Mouse (Mus musculus) heart, postnatal 36 days (tissue): ENCODE measurements around the gene Stx1b. TPM values are rescaled to one million over a fixed set of nuclear protein-coding genes. Genes with fewer than 3 reads are reported as not detected.
A peak's percentile ranks its signal among the peaks of the same experiment; 100 is the strongest.
"Not testable (repeated sequence)": the region's sequence is repeated elsewhere in the genome, so short reads cannot be mapped to it uniquely, and the experiment has no call there.

Experiments
- DNase-seq, 2 experiments: peaks; one replicate each; pipeline ENCODE4 v3.0.0; 2021 to 2022
- intact Hi-C: fragments of 180-260 bp; cut with DNase I; formaldehyde crosslinking; loops from one replicate; pipeline ENCODE4 v1.15.1; 2025
- total RNA-seq, 2 experiments: library from RNA; stranded (reverse); gene quantifications; 2 replicates each; pipeline ENCODE4 v1.2.3; 2021

Gene Stx1b
- 1 to 10 TPM in 1 of 2 experiments, under 1 TPM in 1; 0.53 to 1.1 TPM for total RNA-seq

DNA sequence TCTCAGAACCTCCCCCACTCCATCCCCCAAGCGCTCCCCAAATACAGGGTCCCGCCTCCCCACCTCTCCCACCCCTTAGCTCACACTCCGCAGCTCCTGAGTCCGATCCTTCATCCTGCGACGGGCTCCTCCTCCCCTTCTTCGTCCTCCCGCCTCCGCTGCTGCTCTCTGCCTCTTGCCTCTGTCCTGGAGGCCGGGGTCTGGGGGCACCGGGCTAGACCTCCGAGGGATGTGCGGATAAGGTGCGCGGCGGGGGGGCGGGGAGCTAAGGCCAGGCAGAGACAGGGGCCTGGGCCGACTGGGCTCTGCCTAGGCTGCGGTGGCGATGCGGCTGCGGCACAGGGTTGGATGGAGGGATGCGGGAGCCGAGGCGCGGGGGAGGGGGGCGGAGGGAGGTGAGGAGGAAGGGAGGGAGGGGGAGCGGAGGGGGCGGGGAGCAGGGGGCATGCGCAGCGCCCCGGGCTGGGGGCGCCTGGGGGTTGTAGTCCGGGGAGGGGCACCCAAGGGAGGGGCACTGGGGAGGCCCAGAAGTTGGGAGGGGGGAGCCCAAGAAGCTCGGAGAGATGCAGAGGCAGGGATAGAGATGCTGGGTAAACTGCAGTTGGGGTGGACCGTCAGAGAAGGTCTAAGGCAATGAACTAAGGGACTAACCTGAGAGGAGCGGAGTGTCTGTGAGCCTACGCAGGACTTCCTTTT is at the start of gene Stx1b, which contains the start of gene Stx4a:
Stx1b (minus strand) TSS at position 374 of the 696 bp plus-strand sequence.
Stx4a (plus strand) TSS at position 119 of the 696 bp plus-strand sequence.
- intact Hi-C loops = no loop called here
- no peak for DNase-seq

DNA sequence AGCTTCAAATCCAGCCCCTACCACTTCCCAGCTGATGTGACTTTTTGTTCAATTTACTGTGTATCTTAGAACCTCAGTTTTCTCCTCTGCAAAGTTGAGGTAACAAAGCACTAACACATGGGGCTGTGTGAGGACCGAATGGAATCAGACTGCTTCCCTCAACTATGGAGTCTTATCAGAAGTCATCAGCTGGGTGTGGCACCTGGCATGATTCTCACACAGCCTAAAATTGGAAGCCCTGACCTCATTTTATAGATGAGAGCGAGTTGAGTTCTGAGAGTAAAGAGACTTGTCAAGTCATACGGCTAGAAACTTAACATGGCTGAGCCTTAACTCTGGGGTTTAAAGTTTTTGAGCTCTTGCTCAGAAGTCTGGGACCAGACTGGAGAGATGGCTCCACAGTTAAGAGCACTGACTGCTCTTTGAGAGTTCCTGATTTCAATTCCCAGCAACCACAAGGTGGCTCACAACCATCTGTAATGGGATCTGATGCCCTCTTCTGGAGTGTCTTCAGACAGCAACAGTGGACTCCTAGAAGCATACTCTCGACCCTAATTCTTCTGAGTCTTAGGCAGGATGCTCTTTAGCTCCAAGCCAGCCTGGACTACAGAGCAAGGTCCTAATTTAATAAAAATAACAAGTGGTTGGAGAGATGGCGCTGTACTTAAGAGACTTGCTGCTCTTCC is 45.9 kb upstream of the Stx1b start:
- intact Hi-C loops = no loop called here
- no peak for DNase-seq

DNA sequence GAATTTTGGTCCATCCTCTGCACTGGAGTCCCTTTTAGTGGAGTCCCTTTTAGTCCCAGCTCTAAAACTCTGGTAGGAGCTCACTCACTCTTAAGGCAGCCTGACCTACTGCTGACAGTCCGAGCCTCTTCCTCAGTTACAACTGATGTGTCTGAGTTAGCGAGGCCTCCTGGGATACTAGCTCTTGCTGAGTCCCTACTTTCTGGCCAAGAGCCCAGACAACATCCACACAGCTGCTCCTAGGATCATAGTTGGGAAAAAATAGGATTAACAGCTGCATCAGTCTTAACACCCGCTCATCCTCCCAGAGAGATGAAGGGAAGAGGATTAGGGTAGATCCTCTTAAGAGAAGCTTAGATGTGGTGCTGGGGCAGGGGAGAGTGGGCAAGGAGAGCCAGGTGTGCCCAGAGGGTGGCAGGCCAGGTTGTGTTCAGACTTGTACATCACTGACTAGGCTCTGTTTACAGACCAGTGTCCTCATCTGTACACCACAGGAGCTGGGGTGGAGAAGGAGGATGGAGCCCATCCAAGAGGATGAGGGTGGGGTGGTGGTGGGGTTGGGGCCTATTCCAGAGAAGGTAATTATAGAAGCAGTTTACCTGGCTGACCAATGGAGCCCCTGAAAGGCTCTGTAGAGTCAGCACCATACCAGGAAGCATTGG is 44.9 kb upstream of the Stx1b start:
- no peak for DNase-seq

DNA sequence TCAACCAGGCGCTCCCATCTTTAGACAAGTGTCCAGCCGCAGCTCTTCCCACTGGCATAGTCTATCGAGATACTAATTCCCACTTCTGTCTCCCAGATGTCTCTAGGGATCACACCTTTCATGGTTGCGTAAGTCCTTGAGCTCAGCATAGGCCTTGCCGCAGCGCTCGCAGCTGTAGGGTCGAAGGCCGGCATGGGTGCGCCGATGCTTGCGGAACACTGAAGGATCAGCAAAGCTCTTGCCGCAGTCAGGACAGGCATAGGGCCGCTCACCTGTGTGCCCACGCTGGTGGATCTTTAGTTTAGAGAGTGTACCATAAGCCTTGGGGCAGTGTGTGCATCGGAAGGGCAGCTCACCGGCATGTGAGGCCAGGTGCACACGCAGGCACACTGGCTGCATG is 43.3 kb upstream of the Stx1b start:
- DNase-seq = no peak
- intact Hi-C loops = no loop called here

More for the DNA sequence above, 44.9 kb upstream of the Stx1b start:
- intact Hi-C loops = no loop called here

DNA sequence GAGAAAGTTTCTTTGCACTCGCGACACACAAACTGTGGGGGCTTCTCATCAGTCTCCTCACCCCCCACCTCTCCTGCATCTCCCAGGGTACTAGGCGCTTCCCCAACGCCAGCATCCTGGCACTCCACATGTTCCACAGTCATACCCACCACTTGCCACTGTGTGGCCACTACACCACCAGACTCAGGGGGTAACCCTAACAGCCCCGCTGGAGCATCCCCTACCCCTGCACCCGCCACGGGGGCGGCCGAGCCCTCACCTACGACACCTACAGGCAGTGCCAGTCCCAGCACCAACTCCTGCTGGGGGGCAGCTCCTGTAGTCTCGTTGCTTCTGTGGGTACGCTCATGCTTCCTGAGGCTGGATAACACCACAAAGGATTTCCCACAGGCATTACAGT is 42.1 kb upstream of the Stx1b start:
- no peak for DNase-seq
- intact Hi-C loops = no loop called here

DNA sequence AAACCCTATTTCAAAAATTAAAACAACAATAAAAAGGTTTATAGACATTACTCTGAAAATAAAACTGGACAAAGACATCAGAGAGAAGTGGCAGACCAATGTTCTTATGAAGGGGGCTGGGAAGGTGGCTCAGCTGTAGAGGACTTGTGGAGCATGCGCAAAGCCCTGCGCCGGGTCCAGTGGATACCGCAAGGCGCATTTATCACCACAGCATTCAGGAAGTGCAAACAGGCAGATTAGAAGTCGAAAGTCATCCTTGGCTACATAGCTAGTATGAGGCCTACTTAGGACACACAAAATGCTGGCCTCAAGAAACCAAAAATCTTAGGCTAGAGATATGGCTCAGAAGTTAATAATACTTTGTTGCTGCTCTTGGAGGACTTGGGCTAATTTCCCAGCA is 33.9 kb upstream of the Stx1b start:
- no peak for DNase-seq
- intact Hi-C loops = no loop called here

DNA sequence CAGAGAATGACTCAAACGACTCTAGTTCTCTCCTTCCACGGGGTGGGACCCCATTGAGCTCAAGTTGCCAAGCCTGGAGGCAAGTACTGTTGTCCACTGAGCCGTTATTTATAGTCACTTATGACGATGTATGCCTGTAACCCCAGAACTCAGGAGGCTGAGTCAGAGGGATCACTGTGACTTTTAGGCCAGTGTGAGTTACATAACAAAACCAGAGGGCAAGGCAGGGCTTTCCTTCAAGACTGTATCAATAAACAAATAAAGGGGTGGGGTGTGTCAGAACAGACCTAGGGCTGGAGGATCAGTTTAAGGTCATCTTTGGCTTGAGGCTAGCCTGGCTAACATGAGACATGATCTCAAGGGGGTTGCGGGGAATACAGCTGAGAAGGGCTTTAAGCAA is 26.6 kb upstream of the Stx1b start:
- intact Hi-C loops = no loop called here
- peak in 1 of 2 experiments; percentile 19 for DNase-seq

DNA sequence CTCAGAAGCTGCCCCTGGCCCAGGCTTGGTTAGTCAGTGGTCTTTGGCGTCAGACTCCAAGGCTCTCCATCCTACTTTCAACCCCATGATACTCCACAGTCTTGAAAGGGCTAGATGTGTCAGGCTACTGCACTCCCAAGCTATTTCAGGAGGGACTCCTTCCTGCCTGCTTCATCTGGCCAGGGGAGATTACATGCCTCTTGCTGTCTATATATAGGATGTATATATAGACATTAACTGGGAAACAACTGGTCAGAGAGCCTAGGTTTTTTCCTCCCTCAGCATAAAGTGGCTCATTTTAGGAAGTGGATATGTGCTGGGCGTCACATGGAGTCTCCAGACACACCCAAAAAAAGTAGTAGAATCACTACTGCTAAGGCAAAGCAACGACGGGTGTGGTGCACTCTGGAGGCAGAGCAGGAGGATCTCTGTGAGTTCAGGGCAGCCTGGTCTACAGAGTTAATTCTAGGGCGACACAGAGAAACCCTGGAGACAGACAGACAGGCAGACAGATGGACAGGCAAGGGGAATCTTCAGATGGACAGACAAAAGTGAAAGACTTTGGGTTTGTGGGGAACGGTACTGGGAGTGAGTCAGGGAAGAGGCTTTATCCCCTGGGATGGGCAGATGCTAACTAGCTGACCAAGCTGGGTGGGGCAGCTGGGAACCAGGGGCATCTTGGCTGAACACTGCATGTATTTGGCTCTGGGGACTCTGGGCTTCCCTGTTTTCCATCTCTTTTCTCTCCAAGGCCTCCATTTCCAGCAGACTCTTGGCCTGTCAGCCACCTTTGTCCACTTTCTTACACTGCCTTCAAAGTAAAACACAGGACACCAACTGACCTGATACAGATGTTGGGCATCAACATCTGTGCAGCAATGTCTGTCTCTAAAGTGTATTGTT is 25.9 kb upstream of the Stx1b start:
- peak in 1 of 2 experiments; percentile 15 for DNase-seq
- intact Hi-C loops = no loop called here

DNA sequence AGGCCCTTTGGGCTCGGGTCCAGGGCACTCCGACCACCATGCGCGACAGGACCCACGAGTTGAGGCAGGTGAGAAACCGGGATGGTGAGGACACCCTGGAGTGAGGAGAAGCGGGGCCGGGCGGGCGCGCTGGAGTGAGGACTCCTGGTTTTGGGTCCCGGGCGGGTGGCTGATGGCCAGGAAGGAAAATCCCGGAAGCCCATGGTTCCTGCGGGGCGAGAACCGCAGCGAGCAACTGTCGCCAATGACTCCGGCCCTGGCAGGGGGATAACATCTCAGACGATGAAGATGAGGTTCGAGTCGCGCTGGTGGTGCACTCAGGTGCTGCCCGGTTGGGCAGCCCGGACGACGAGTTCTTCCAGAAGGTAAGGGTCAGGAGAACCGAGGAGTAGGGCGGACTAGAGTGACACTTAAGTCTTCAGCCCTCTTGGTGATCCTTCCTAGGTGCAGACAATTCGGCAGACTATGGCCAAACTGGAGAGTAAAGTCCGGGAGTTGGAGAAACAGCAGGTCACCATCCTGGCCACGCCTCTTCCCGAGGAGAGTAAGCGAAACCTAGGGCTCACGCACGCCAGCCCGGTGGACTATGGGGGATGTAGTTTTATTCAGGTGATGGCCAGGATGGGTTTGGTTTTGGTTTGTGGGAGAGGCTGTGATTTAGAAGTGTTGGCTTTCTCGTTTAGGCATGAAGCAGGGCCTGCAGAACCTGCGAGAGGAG is 17.8 kb upstream of the Stx1b start:
- peak; percentile 74 to 79 for DNase-seq
- intact Hi-C loops = loop anchor here (2.0 kb wide), 1 partner anchor 91 kb away; no protein-coding TSS in a partner anchor

DNA sequence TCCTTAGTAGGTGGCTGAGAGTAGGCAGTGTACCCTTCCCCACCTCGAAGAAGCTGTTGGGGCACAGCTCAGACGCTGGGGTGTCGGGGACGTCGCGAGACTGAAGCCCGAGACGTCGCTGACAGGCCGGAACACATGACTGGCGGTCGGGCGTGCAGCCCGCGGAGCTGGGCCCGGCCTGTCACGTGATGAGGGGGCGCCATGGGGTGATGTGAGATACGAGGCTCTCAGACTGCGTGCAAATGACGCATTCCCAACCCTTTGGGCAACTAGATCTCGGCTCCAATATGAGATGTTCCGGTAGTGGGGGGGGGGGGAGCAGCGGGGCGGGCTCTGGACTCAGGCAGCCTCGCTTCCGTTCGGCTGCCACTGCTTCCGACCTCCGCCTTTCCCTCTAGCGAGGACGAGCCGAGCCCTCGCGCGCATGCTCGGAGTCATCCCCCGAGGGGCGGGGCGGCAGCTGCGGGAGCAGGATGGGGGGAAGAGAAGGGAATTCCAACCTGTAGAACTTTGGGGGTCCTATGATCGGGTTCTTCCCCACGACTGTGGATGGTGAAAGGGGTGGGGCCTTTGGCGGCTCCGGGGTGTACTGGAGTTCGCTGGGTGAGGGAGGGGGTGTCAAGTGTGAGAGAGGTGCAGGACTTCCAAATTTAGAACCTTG is 17.1 kb upstream of the Stx1b start:
- intact Hi-C loops = loop anchor here (1.0 to 2.0 kb wide), 3 partner anchors 27 to 41 kb away; partner anchors contain the start of gene Hsd3b7
- DNase-seq = peak; percentile 91 to 94

DNA sequence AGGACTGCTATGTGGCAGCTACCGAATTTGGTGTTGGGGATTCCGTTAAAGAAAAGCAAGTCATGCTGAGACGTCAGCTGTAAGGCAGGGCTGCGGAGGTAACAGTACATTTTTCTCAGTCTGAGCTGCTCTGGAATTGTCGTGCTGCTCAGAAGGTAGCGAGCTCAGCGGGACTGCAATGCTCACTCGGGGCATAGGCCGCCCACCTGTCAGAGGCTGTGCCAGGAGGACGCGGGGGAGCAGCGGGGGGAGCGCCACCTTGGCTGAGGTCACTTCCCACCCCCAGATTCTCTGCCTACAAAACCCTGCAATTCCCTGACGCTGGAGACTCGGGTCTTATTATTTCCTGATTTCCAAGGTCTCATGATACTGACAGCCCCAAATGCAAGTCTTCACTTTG is 16.5 kb upstream of the Stx1b start:
- no peak for DNase-seq
- intact Hi-C loops = loop anchor here (1.0 to 2.0 kb wide), 3 partner anchors 26 to 41 kb away; partner anchors contain the start of gene Hsd3b7

DNA sequence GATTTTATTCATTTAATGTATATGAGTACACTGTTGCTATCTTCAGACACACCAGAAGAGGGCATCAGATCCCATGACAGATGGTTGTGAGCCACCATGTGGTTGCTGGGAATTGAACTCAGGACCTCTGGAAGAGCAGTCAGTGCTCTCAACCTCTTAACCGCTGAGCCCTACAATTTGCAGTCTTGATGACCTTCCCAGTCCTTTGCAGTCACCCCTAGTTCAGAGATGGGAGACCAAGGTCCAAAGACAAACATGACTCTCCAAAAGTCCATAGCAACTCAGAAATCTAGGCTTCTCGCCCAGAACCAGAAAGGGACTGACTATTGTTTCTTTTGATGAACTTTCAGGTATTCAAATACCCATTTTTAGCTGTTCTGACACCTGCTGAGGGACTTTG is 15.7 kb upstream of the Stx1b start:
- not testable (repeated sequence) for DNase-seq
- intact Hi-C loops = loop anchor here (2.0 kb wide), 1 partner anchor 25 kb away; no protein-coding TSS in a partner anchor

DNA sequence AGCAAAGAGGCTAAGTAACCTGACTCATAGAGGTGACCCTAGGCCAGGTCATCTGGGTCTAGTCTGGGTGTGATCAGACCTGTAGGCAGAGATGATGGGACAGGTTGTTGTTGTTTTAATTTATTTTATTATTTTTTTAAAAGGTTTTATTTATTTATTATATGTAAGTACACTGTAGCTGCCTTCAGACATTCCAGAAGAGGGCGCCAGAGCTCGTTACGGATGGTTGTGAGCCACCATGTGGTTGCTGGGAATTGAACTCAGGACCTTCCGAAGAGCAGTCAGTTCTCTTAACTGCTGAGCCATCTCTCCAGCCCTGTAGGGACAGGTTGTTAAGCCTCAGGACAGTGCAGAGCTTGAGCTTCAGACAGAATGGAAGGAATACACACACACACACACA is 13.5 kb upstream of the Stx1b start:
- intact Hi-C loops, DNase-seq: not testable (repeated sequence)

DNA sequence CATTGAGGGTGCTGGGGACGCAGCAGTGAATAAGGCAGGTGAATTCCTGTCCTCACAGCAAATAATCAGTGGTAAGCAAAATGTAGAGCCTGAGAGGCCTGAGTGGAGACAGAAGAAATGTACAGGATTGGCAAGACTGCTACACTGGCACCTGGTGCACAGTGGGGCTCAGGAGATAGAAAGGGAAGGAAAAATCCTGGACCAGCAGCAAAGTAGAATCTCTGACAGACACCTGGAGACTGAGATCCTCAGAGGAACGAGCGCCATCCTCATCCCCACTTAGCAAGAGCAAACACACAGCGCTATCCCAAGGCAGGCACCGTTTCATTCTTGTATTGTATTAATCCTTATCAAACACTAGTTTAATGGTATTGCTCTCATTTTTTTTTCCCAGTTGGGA is 13.1 kb upstream of the Stx1b start:
- no peak for DNase-seq
- intact Hi-C loops = no loop called here

DNA sequence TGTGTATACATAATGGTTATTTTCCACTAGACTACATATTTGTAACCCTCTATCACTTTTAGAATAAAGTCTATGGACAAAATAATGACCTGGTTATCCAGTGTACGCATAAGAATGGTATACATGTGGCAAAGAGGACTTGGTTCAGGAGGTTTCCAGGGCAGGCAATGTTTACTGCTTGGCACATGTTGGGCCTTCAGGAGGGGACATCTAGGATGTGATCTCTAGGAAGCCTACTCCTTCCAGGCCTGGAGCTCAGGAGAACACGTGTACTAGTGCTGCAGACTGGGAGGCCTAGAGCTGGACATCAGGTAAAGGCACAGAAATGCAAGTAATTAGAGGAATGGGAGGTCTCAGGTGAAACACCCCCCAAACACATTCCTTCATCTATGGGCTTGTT is 11.2 kb upstream of the Stx1b start:
- intact Hi-C loops = no loop called here

DNA sequence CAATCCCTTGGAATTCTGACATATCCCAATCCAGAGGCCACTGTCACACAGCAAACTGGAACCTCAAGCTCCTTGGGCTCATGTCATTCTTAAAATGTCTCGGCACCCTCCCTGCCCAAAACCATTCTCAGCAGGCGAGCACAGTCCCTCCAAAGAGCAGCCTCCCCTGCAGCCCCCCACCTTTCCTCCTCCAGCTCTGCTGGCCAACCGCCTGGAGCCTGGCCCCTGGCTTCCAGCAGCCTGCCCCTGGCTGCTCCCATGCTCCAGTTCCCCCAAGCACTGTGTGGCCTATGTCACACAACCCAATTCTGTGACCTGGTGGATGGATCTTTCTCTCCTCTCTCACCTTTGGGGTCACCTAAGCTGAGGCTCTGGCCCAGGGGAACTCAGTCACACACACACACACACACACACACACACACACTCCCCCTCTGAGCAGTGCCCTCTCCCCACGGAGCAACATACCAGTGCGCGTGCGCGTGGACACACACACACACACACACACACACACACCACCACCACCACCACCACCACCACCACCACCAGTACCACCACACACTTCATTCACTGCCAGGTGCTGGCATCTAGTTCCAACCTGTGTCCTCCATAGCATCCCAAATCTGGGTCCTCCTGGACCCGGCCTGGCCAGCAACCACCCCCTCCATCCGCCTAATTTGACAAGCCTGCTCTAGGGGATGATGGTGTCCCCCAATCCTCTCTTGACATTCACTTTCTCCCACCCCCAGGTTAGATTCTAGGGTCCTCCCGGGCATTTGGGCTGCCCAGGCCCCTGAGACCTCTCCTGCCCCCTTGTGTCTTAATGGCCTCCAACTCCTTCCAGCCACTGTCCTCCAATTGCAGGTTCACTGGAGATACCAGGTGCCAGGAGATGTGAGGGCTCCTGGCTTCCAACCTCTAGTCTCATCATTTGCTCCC is 845 bp downstream of the Stx1b start:
- intact Hi-C loops = no loop called here
- no peak for DNase-seq

More for the DNA sequence above, 11.2 kb upstream of the Stx1b start:
- no peak for DNase-seq

DNA sequence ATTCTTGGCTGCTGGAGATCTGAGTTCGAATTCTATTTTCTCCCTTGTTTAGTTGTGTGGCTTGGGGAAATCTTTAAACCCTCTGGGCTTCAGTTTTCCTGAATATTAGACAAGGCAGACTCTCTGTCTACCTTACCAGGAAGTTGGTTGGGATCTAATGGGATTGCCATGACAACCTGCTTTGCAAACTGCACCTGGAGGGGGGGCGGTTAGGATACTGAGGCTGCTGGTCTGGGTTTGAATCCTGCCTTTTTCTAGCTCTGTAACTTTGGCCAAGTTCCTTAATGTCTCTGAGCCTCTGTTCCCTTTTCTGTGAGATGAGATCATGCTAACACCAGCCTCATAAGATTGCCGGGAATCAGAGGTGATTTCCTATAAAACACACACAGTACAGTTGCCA is 1.9 kb downstream of the Stx1b start:
- intact Hi-C loops = no loop called here
- no peak for DNase-seq
